Mouse (Mus musculus) liver, embryonic 13.5 days (tissue): ENCODE measurements around the gene Gm8439. TPM values are rescaled to one million over a fixed set of nuclear protein-coding genes. Genes with fewer than 3 reads are reported as not detected.

Experiments used
- ATAC-seq: fragments of 200-750 bp; cut with Nextera tagmentation; 2 replicates; pipeline ENCODE4 v1.8.0; 2017; ENCODE audit warnings: low read depth, mild to moderate bottlenecking, moderate number of reproducible peaks, moderate library complexity
- DNase-seq: peaks from one replicate; pipeline ENCODE4 v3.0.0; 2022
- H3K27ac ChIP-seq: fragments of 300-500 bp; sonication (generic); 2 replicates; pipeline ENCODE4 v1.5.1; 2015; ENCODE audit warnings: moderate library complexity, mild to moderate bottlenecking, inconsistent platforms
- H3K27me3 ChIP-seq: fragments of 300-500 bp; sonication (generic); 2 replicates; pipeline ENCODE4 v1.6.1; 2015; ENCODE audit warnings: mild to moderate bottlenecking, inconsistent platforms
- H3K36me3 ChIP-seq: fragments of 300-500 bp; sonication (generic); 2 replicates; pipeline ENCODE4 v1.6.1; 2015; ENCODE audit warnings: mild to moderate bottlenecking, inconsistent platforms
- H3K4me1 ChIP-seq: fragments of 300-500 bp; sonication (generic); replicated peaks from 2 replicates; pipeline ENCODE4 v1.6.1; 2015; ENCODE audit warnings: inconsistent platforms
- H3K4me2 ChIP-seq: fragments of 300-500 bp; sonication (generic); 2 replicates; pipeline ENCODE4 v1.6.1; 2015; ENCODE audit warnings: inconsistent platforms, mild to moderate bottlenecking, moderate library complexity
- H3K4me3 ChIP-seq: fragments of 300-500 bp; sonication (generic); replicated peaks from 2 replicates; pipeline ENCODE4 v1.5.1; 2015; ENCODE audit warnings: mild to moderate bottlenecking, inconsistent platforms
- H3K9ac ChIP-seq: fragments of 300-500 bp; sonication (generic); 2 replicates; pipeline ENCODE4 v1.6.1; 2015; ENCODE audit warnings: mild to moderate bottlenecking, inconsistent platforms
- H3K9me3 ChIP-seq: fragments of 300-500 bp; sonication (generic); replicated peaks from 2 replicates; pipeline ENCODE4 v1.6.1; 2016; ENCODE audit warnings: inconsistent platforms
- whole genome bisulfite sequencing: fragments of 180-500 bp; shearing (Covaris S2); methylation state at CpG from one replicate; pipeline ENCODE4 v1.1.7; 2015; ENCODE audit not compliant: insufficient replicate concordance; 5-methylcytosine and 5-hydroxymethylcytosine counted together
- polyA plus RNA-seq: library from polyadenylated mRNA; unstranded; fragments of >200 nt; fragmentation: Nextera tagmentation; extraction: Ambion mirVana; gene quantifications from 2 replicates; pipeline ENCODE4 v1.2.1, GENCODE M21; 2015

The Gm8439 gene
- not detected in 2 replicates for polyA plus RNA-seq

GRCm38 (mm10) chr4:120588445-120588844 lies at the start of gene Gm8439:
Gm8439 (plus strand) TSS chr4:120588745.
- peak within 1 kb of the TSS; percentile 24; the same call in 1 of the 2 replicates for H3K27ac ChIP-seq
- DNase-seq (no peak), ATAC-seq (no peak)

GRCm38 (mm10) chr4:120544896-120545295 lies 43.6 kb upstream of the Gm8439 start:
- no peak for ATAC-seq
- no peak overlapping the region for H3K9ac ChIP-seq
- H3K4me2 ChIP-seq, result no peak overlapping the region
- DNase-seq, result no peak
- H3K9me3 ChIP-seq, result no peaks in the 10 kb centered on the region
- H3K4me1 ChIP-seq, result no peaks in the 10 kb centered on the region
- no peak overlapping the region for H3K27ac ChIP-seq
- 79% methylated on average over 1 of the region's 1 CpGs for WGBS
- H3K36me3 ChIP-seq, result peaks cover 97% of the 10 kb centered on the region
- H3K4me3 ChIP-seq, result no peak overlapping the region
- H3K27me3 ChIP-seq, result no peaks in the 10 kb centered on the region

More at GRCm38 (mm10) chr4:120588445-120588844, at the start of gene Gm8439:
- Histone ChIP-seq H3K9ac (no peak within 1 kb of the TSS), H3K4me3 (no peak within 1 kb of the TSS), H3K4me2 (0 out of 2 replicates have a peak within 1 kb of the TSS, but pooled peaks have one; percentile 22), H3K9me3 (no peaks in the 10 kb centered on the region), H3K36me3 (no peaks in the 10 kb centered on the region), H3K4me1 (peaks cover 20% of the 10 kb centered on the region), H3K27me3 (peaks cover 18% of the 10 kb centered on the region)
- 36% methylated on average over 4 of the region's 4 CpGs for WGBS

GRCm38 (mm10) chr4:120556592-120556991 lies 32.0 kb upstream of the Gm8439 start:
- Histone ChIP-seq H3K4me2 (no peak overlapping the region), H3K4me3 (no peak overlapping the region), H3K9me3 (no peaks in the 10 kb centered on the region), H3K36me3 (peaks cover 94% of the 10 kb centered on the region), H3K9ac (no peak overlapping the region), H3K27ac (no peak overlapping the region), H3K4me1 (no peaks in the 10 kb centered on the region), H3K27me3 (no peaks in the 10 kb centered on the region)
- 82% methylated on average over 6 of the region's 6 CpGs for WGBS
- ATAC-seq (no peak), DNase-seq (no peak)

GRCm38 (mm10) chr4:120565726-120566125 lies 22.8 kb upstream of the Gm8439 start:
- no peak overlapping the region for H3K4me3 ChIP-seq
- ATAC-seq (no peak), DNase-seq (no peak)
- no peaks in the 10 kb centered on the region for H3K9me3 ChIP-seq
- peaks cover 36% of the 10 kb centered on the region for H3K4me1 ChIP-seq
- WGBS, result 74% methylated on average over 2 of the region's 2 CpGs
- H3K27ac ChIP-seq, result no peak overlapping the region
- H3K36me3 ChIP-seq, result peaks cover 59% of the 10 kb centered on the region
- H3K4me2 ChIP-seq, result no peak overlapping the region
- H3K27me3 ChIP-seq, result no peaks in the 10 kb centered on the region
- H3K9ac ChIP-seq, result no peak overlapping the region

- Histone ChIP-seq H3K9me3 (no peaks in the 10 kb centered on the region), H3K4me1 (peaks cover 44% of the 10 kb centered on the region), H3K4me3 (peak overlapping the region; percentile 72), H3K27ac (peak overlapping the region; percentile 54), H3K9ac (peak overlapping the region; percentile 87), H3K4me2 (peak overlapping the region; percentile 93), H3K27me3 (no peaks in the 10 kb centered on the region), H3K36me3 (peaks cover 36% of the 10 kb centered on the region)
- WGBS, result 60% methylated on average over 5 of the region's 5 CpGs
- DNase-seq (no peak), ATAC-seq (no peak)
These were observed 20.5 kb upstream of the Gm8439 start for GRCm38 (mm10) chr4:120568005-120568404.

GRCm38 (mm10) chr4:120569025-120569424 lies 19.5 kb upstream of the Gm8439 start:
- Histone ChIP-seq H3K4me1 (peaks cover 44% of the 10 kb centered on the region), H3K27me3 (no peaks in the 10 kb centered on the region), H3K36me3 (peaks cover 26% of the 10 kb centered on the region), H3K9ac (peak overlapping the region; percentile 87), H3K4me2 (peak overlapping the region; percentile 93), H3K27ac (peak overlapping the region; percentile 81), H3K9me3 (no peaks in the 10 kb centered on the region), H3K4me3 (peak overlapping the region; percentile 72)
- ATAC-seq (no peak), DNase-seq (peak; percentile 6)
- WGBS, result 2% methylated on average over 4 of the region's 4 CpGs

GRCm38 (mm10) chr4:120569486-120570437 lies 18.8 kb upstream of the Gm8439 start, which contains the start of gene Ctps:
Ctps (minus strand) TSS chr4:120570276.
- Histone ChIP-seq H3K27me3 (no peaks in the 10 kb centered on the region), H3K4me3 (peak within 1 kb of the TSS; percentile 72), H3K9ac (peak within 1 kb of the TSS; percentile 87), H3K9me3 (no peaks in the 10 kb centered on the region), H3K27ac (peak within 1 kb of the TSS; percentile 81), H3K4me1 (peaks cover 44% of the 10 kb centered on the region), H3K4me2 (peak within 1 kb of the TSS; percentile 93), H3K36me3 (peaks cover 19% of the 10 kb centered on the region)
- under 1% methylated on average over 97 of the region's 97 CpGs for WGBS
- ATAC-seq (peak; percentile 95), DNase-seq (peak; percentile 91)

- Histone ChIP-seq H3K27me3 (no peaks in the 10 kb centered on the region), H3K9ac (peak overlapping the region; percentile 87), H3K4me1 (peaks cover 44% of the 10 kb centered on the region), H3K4me3 (peak overlapping the region; percentile 72), H3K4me2 (peak overlapping the region; percentile 93), H3K36me3 (peaks cover 11% of the 10 kb centered on the region), H3K27ac (peak overlapping the region; percentile 81), H3K9me3 (no peaks in the 10 kb centered on the region)
- 2% methylated on average over 27 of the region's 27 CpGs for WGBS
- no peak for DNase-seq
- peak; percentile 59 for ATAC-seq
These were observed 18.0 kb upstream of the Gm8439 start for GRCm38 (mm10) chr4:120570438-120571069.

GRCm38 (mm10) chr4:120571070-120571464 lies 17.5 kb upstream of the Gm8439 start:
- DNase-seq, result no peak
- WGBS, result 70% methylated on average over 3 of the region's 3 CpGs
- H3K36me3 ChIP-seq, result peaks cover 8% of the 10 kb centered on the region; the same call in 1 of the 2 replicates
- no peaks in the 10 kb centered on the region for H3K9me3 ChIP-seq
- H3K27me3 ChIP-seq, result no peaks in the 10 kb centered on the region
- H3K27ac ChIP-seq, result no peak overlapping the region
- ATAC-seq, result no peak
- H3K9ac ChIP-seq, result peak overlapping the region; percentile 87
- peak overlapping the region; percentile 72 for H3K4me3 ChIP-seq
- peaks cover 44% of the 10 kb centered on the region for H3K4me1 ChIP-seq
- H3K4me2 ChIP-seq, result peak overlapping the region; percentile 93

GRCm38 (mm10) chr4:120571691-120572090 lies 16.9 kb upstream of the Gm8439 start:
- H3K4me1 ChIP-seq, result peaks cover 38% of the 10 kb centered on the region
- H3K27me3 ChIP-seq, result no peaks in the 10 kb centered on the region
- H3K4me2 ChIP-seq, result no peak overlapping the region

GRCm38 (mm10) chr4:120580894-120581293 lies 7.7 kb upstream of the Gm8439 start:
- 23% methylated on average over 5 of the region's 5 CpGs for WGBS
- DNase-seq (no peak), ATAC-seq (peak; percentile 78)
- Histone ChIP-seq H3K9ac (0 out of 2 replicates have a peak overlapping the region, but pooled peaks have one; percentile 13), H3K4me3 (no peak overlapping the region), H3K9me3 (no peaks in the 10 kb centered on the region), H3K36me3 (no peaks in the 10 kb centered on the region), H3K4me1 (peaks cover 14% of the 10 kb centered on the region), H3K27me3 (0 out of 2 replicates have a peak, but pooled peaks cover 4% of the 10 kb centered on the region), H3K27ac (no peak overlapping the region), H3K4me2 (0 out of 2 replicates have a peak overlapping the region, but pooled peaks have one; percentile 17)

More at GRCm38 (mm10) chr4:120571691-120572090, 16.9 kb upstream of the Gm8439 start:
- no peak for DNase-seq
- Histone ChIP-seq H3K36me3 (0 out of 2 replicates have a peak, but pooled peaks cover 3% of the 10 kb centered on the region), H3K9ac (no peak overlapping the region), H3K4me3 (no peak overlapping the region), H3K27ac (no peak overlapping the region), H3K9me3 (no peaks in the 10 kb centered on the region)
- WGBS, result 66% methylated on average over 3 of the region's 3 CpGs
- ATAC-seq, result no peak
